Mouse (Mus musculus) forebrain, embryonic 16.5 days (tissue): Measurements from ENCODE around the gene Bri3. TPM values are rescaled to one million over a fixed set of nuclear protein-coding genes. Genes with fewer than 3 reads are reported as not detected.
"Not testable (repeated sequence)": the region's sequence is repeated elsewhere in the genome, so short reads cannot be mapped to it uniquely, and the experiment has no call there.

Source experiments
- ATAC-seq: fragments of 200-750 bp; cut with Nextera tagmentation; 2 replicates; pipeline ENCODE4 v1.8.0; 2017; ENCODE audit warnings: mild to moderate bottlenecking, moderate library complexity
- H3K27ac ChIP-seq: fragments of 300-500 bp; sonication (generic); 2 replicates; pipeline ENCODE4 v1.5.1; 2014; ENCODE audit warnings: low read length, control low read depth
- H3K27me3 ChIP-seq: fragments of 300-500 bp; sonication (generic); replicated peaks from 2 replicates; pipeline ENCODE4 v1.6.1; 2014; ENCODE audit warnings: low read length; ENCODE audit not compliant: control insufficient read depth, insufficient read depth
- H3K36me3 ChIP-seq: fragments of 300-500 bp; sonication (generic); 2 replicates; pipeline ENCODE4 v1.6.1; 2014; ENCODE audit not compliant: control insufficient read depth, insufficient read depth
- H3K4me1 ChIP-seq: fragments of 300-500 bp; sonication (generic); replicated peaks from 2 replicates; pipeline ENCODE4 v1.6.1; 2014; ENCODE audit warnings: low read length; ENCODE audit not compliant: control insufficient read depth, insufficient read depth
- H3K4me2 ChIP-seq: fragments of 300-500 bp; sonication (generic); 2 replicates; pipeline ENCODE4 v1.6.1; 2014; ENCODE audit warnings: mild to moderate bottlenecking, low read length, control low read depth
- H3K4me3 ChIP-seq: fragments of 300-500 bp; sonication (generic); replicated peaks from 2 replicates; pipeline ENCODE4 v1.5.1; 2014; ENCODE audit warnings: mild to moderate bottlenecking, low read length, control low read depth
- H3K9ac ChIP-seq: fragments of 300-500 bp; sonication (generic); replicated peaks from 2 replicates; pipeline ENCODE4 v1.6.1; 2014; ENCODE audit warnings: low read depth, low read length, control low read depth
- H3K9me3 ChIP-seq: fragments of 300-500 bp; sonication (generic); 2 replicates; pipeline ENCODE4 v1.6.1; 2016; ENCODE audit warnings: low read length; ENCODE audit not compliant: control insufficient read depth
- WGBS: fragments of 180-500 bp; shearing (Covaris S2); extraction: QIAGEN DNeasy Blood & Tissue Kit; methylation state at CpG from one replicate; pipeline ENCODE4 v1.1.7; 2014; 5-methylcytosine and 5-hydroxymethylcytosine counted together
- polyA plus RNA-seq: library from polyadenylated mRNA; unstranded; fragments of >200 nt; fragmentation: Nextera tagmentation; extraction: Ambion mirVana; gene quantifications from 2 replicates; pipeline ENCODE4 v1.2.1, GENCODE M21; 2015

The Bri3 gene
- polyA plus RNA-seq, 1 experiment from 2014 or later: 98.0 TPM

GRCm38 (mm10) chr5:144318286-144318685 lies 74.0 kb downstream of the Bri3 start:
- H3K4me1 ChIP-seq: no peaks in the 10 kb centered on the region
- ATAC-seq: no peak

GRCm38 (mm10) chr5:144321681-144322080 lies 77.4 kb downstream of the Bri3 start:
- 80% methylated on average over 7 of the region's 7 CpGs for WGBS
- H3K4me1 ChIP-seq: no peaks in the 10 kb centered on the region
- H3K27me3 ChIP-seq: no peaks in the 10 kb centered on the region
- no peak overlapping the region for H3K27ac ChIP-seq
- no peaks in the 10 kb centered on the region for H3K36me3 ChIP-seq
- no peak overlapping the region for H3K9ac ChIP-seq
- H3K4me3 ChIP-seq: no peak overlapping the region
- ATAC-seq: no peak
- H3K9me3 ChIP-seq: no peaks in the 10 kb centered on the region
- H3K4me2 ChIP-seq: no peak overlapping the region

More at GRCm38 (mm10) chr5:144318286-144318685, 74.0 kb downstream of the Bri3 start:
- Histone ChIP-seq H3K27ac (no peak overlapping the region), H3K4me3 (no peak overlapping the region), H3K27me3 (no peaks in the 10 kb centered on the region), H3K4me2 (no peak overlapping the region), H3K9me3 (no peaks in the 10 kb centered on the region), H3K36me3 (no peaks in the 10 kb centered on the region), H3K9ac (no peak overlapping the region)
- WGBS: 46% methylated on average over 6 of the region's 6 CpGs

GRCm38 (mm10) chr5:144322717-144323116 lies 78.5 kb downstream of the Bri3 start:
- ATAC-seq: no peak

GRCm38 (mm10) chr5:144334010-144334409 lies 89.8 kb downstream of the Bri3 start:
- whole genome bisulfite sequencing: 91% methylated on average over 11 of the region's 11 CpGs
- Histone ChIP-seq H3K27ac (no peak overlapping the region), H3K9ac (no peak overlapping the region), H3K4me1 (no peaks in the 10 kb centered on the region), H3K27me3 (no peaks in the 10 kb centered on the region), H3K36me3 (no peaks in the 10 kb centered on the region), H3K4me2 (no peak overlapping the region), H3K9me3 (no peaks in the 10 kb centered on the region), H3K4me3 (no peak overlapping the region)
- no peak for ATAC-seq

More at GRCm38 (mm10) chr5:144322717-144323116, 78.5 kb downstream of the Bri3 start:
- no peaks in the 10 kb centered on the region for H3K4me1 ChIP-seq
- 95% methylated on average over 3 of the region's 3 CpGs for WGBS
- H3K4me3 ChIP-seq: no peak overlapping the region
- no peaks in the 10 kb centered on the region for H3K9me3 ChIP-seq
- H3K27me3 ChIP-seq: no peaks in the 10 kb centered on the region
- H3K36me3 ChIP-seq: no peaks in the 10 kb centered on the region
- H3K9ac ChIP-seq: no peak overlapping the region
- H3K4me2 ChIP-seq: no peak overlapping the region
- H3K27ac ChIP-seq: no peak overlapping the region

- not testable (repeated sequence) for H3K4me1 ChIP-seq, ATAC-seq, H3K27ac ChIP-seq, H3K27me3 ChIP-seq, H3K9ac ChIP-seq, H3K9me3 ChIP-seq, H3K36me3 ChIP-seq, H3K4me2 ChIP-seq, H3K4me3 ChIP-seq
- 74% methylated on average over 6 of the region's 6 CpGs for WGBS
Measured at GRCm38 (mm10) chr5:144335357-144335756, 91.1 kb downstream of the Bri3 start.

GRCm38 (mm10) chr5:144338787-144339186 lies 94.5 kb downstream of the Bri3 start:
- H3K9me3 ChIP-seq: no peaks in the 10 kb centered on the region
- H3K27ac ChIP-seq: no peak overlapping the region
- ATAC-seq: no peak
- no peak overlapping the region for H3K4me2 ChIP-seq
- 39% methylated on average over 1 of the region's 1 CpGs for WGBS
- no peaks in the 10 kb centered on the region for H3K4me1 ChIP-seq
- no peaks in the 10 kb centered on the region for H3K27me3 ChIP-seq
- no peaks in the 10 kb centered on the region for H3K36me3 ChIP-seq
- no peak overlapping the region for H3K4me3 ChIP-seq
- H3K9ac ChIP-seq: no peak overlapping the region

GRCm38 (mm10) chr5:144341085-144341484 lies 96.8 kb downstream of the Bri3 start:
- no peaks in the 10 kb centered on the region for H3K27me3 ChIP-seq
- H3K9me3 ChIP-seq: no peaks in the 10 kb centered on the region
- 70% methylated on average over 1 of the region's 1 CpGs for WGBS
- H3K4me2 ChIP-seq: no peak overlapping the region
- no peaks in the 10 kb centered on the region for H3K4me1 ChIP-seq
- H3K9ac ChIP-seq: no peak overlapping the region
- no peaks in the 10 kb centered on the region for H3K36me3 ChIP-seq
- no peak overlapping the region for H3K27ac ChIP-seq
- no peak for ATAC-seq
- no peak overlapping the region for H3K4me3 ChIP-seq

- no peak for ATAC-seq
- Histone ChIP-seq H3K4me2 (no peak overlapping the region), H3K36me3 (no peaks in the 10 kb centered on the region), H3K27ac (no peak overlapping the region), H3K9me3 (no peaks in the 10 kb centered on the region), H3K9ac (no peak overlapping the region), H3K27me3 (no peaks in the 10 kb centered on the region), H3K4me1 (no peaks in the 10 kb centered on the region), H3K4me3 (no peak overlapping the region)
- 87% methylated on average over 6 of the region's 6 CpGs for WGBS
Measured at GRCm38 (mm10) chr5:144344592-144344991, 100.4 kb downstream of the Bri3 start.

GRCm38 (mm10) chr5:144351185-144351584 lies 106.9 kb downstream of the Bri3 start:
- Histone ChIP-seq H3K4me2 (no peak overlapping the region), H3K27ac (no peak overlapping the region), H3K4me1 (no peaks in the 10 kb centered on the region), H3K36me3 (no peaks in the 10 kb centered on the region), H3K27me3 (no peaks in the 10 kb centered on the region), H3K4me3 (no peak overlapping the region), H3K9ac (no peak overlapping the region), H3K9me3 (no peaks in the 10 kb centered on the region)
- ATAC-seq: no peak
- WGBS: 18% methylated on average over 8 of the region's 8 CpGs
